Comparison of ENCODE assay signal across 18 mouse cellular contexts in genomic region chr17:63119077-63119476, GRCm38 (mm10).
DNase-seq lines count a peak whose midpoint lies in the region; ATAC-seq and TF ChIP-seq lines count a peak whose summit lies in the region.
"Had no signal": no experiment of that assay in that cellular context is flagged by ENCODE, and none has a peak within 500 bp of the region (broad histone marks: within the 10 kb centered on the region; RNA-seq: fewer than 3 reads in every experiment).

No protein-coding gene starts in this region.

- H3K4me3 ChIP-seq in liver, adult 2 months (ENCODE audit: insufficient read depth, low read depth, low read length), result no peak overlapping the region
- no peak overlapping the region for H3K4me3 ChIP-seq in forebrain, postnatal 0 days (ENCODE audit: low read depth, low read length)
- H3K4me3 ChIP-seq: embryonic facial prominence, embryonic 13.5 days; heart, adult 2 months; heart, embryonic 15.5 days; hindbrain, embryonic 10.5 days; limb, embryonic 13.5 days; midbrain, embryonic 13.5 days; neural tube, embryonic 13.5 days had no signal

- H3K79me2 ChIP-seq in liver, adult 2 months (ENCODE audit: control insufficient read depth, insufficient read depth, low read length), result no peaks in the 10 kb centered on the region; the same call in 1 of the 2 replicates

- peaks cover 4% of the 10 kb centered on the region for H3K4me1 ChIP-seq in liver, adult 2 months (ENCODE audit: control insufficient read depth, insufficient read depth, low read length)
- 0 out of 2 replicates have a peak, but pooled peaks cover 3% of the 10 kb centered on the region for H3K4me1 ChIP-seq in forebrain, postnatal 0 days (ENCODE audit: insufficient read depth)
- H3K4me1 ChIP-seq: neural tube, embryonic 13.5 days had no signal

- 37% methylated on average over 7 of the region's 7 CpGs for WGBS in liver, adult 2 months
- 20% methylated on average over 7 of the region's 7 CpGs for WGBS in forebrain, postnatal 0 days

- H3K4me2 ChIP-seq in forebrain, postnatal 0 days (ENCODE audit: low read depth), result no peak overlapping the region
- H3K4me2 ChIP-seq: embryonic facial prominence, embryonic 13.5 days; heart, embryonic 15.5 days; limb, embryonic 13.5 days; midbrain, embryonic 13.5 days; neural tube, embryonic 13.5 days had no signal

- no peaks in the 10 kb centered on the region for H3K27me3 ChIP-seq in liver, adult 2 months (ENCODE audit: control insufficient read depth, insufficient read depth, low read length)
- no peaks in the 10 kb centered on the region for H3K27me3 ChIP-seq in forebrain, postnatal 0 days (ENCODE audit: insufficient read depth, low read length)
- H3K27me3 ChIP-seq: embryonic facial prominence, embryonic 13.5 days; heart, embryonic 15.5 days; limb, embryonic 13.5 days; midbrain, embryonic 13.5 days; neural tube, embryonic 13.5 days had no signal

- no peaks in the 10 kb centered on the region for H3K36me3 ChIP-seq in liver, adult 2 months (ENCODE audit: control insufficient read depth, insufficient read depth, low read length)
- no peaks in the 10 kb centered on the region for H3K36me3 ChIP-seq in forebrain, postnatal 0 days (ENCODE audit: insufficient read depth)
- H3K36me3 ChIP-seq: heart, embryonic 15.5 days; hindbrain, embryonic 10.5 days; midbrain, embryonic 13.5 days; neural tube, embryonic 13.5 days had no signal

- no peak overlapping the region for H3K27ac ChIP-seq in liver, adult 2 months (replicated peaks; ENCODE audit: insufficient read depth, low read depth, low read length)
- H3K27ac ChIP-seq in forebrain, postnatal 0 days (ENCODE audit: low read depth, low read length), result no peak overlapping the region
- H3K27ac ChIP-seq: embryonic facial prominence, embryonic 13.5 days; heart, adult 2 months; heart, embryonic 15.5 days; hindbrain, embryonic 10.5 days; kidney, postnatal 0 days; limb, embryonic 13.5 days; midbrain, embryonic 13.5 days; neural tube, embryonic 13.5 days had no signal

- no peak overlapping the region for H3K9ac ChIP-seq in liver, adult 2 months (ENCODE audit: low read depth, low read length)
- no peak overlapping the region for H3K9ac ChIP-seq in forebrain, postnatal 0 days
- H3K9ac ChIP-seq: embryonic facial prominence, embryonic 13.5 days; heart, embryonic 15.5 days; limb, embryonic 13.5 days; midbrain, embryonic 13.5 days; neural tube, embryonic 13.5 days had no signal

- no peak for DNase-seq in cerebellum, adult 11-12 months
- peak; percentile 64 for DNase-seq in liver, adult 2 months (ENCODE audit: extremely low read depth, low read depth, low spot score)
- no peak for DNase-seq in liver
- peak; percentile 30 for DNase-seq in cerebellum, adult 9-10 months
- no peak for DNase-seq in forebrain, postnatal 0 days
- DNase-seq in retina, postnatal 1 day, result no peak
- no peak for DNase-seq in right cerebral cortex, postnatal 10 days (ENCODE audit: low spot score in 2 of 2)
- DNase-seq: adrenal gland, adult 2 months; thymus, adult 2 months had no signal

- no peak for TF ChIP-seq POLR2A in liver, adult 2 months (IDR thresholded peaks at IDR 0.05; ENCODE audit: extremely low read depth, insufficient read depth, low read length)

- no peaks in the 10 kb centered on the region for H3K9me3 ChIP-seq in forebrain, postnatal 0 days (ENCODE audit: low read length)
- H3K9me3 ChIP-seq: embryonic facial prominence, embryonic 13.5 days; heart, embryonic 15.5 days; hindbrain, embryonic 10.5 days; limb, embryonic 13.5 days; midbrain, embryonic 13.5 days; neural tube, embryonic 13.5 days had no signal

- ATAC-seq in cerebellum, adult (ENCODE audit: insufficient number of reproducible peaks, low FRiP score, low TSS enrichment), result peak; percentile 49; the same call in 1 of the 2 replicates
- peak; percentile 32; the same call in 1 of the 2 replicates for ATAC-seq in forebrain, postnatal 0 days
- ATAC-seq: midbrain, embryonic 13.5 days had no signal

- TF ChIP-seq CTCF in liver, adult 2 months (IDR thresholded peaks at IDR 0.05; ENCODE audit: low read depth, low read length), result no peak
- TF ChIP-seq CTCF in forebrain, postnatal 0 days (IDR thresholded peaks at IDR 0.05; ENCODE audit: low read depth), result no peak

Comparison
In these comparisons a context has a peak if more than half of its experiments do, and no peak if none do; other contexts are left out.
1. DNase-seq: peak in liver, adult 2 months (single experiment) and cerebellum, adult 9-10 months (single experiment); none in cerebellum, adult 11-12 months (single experiment), liver (single experiment), forebrain, postnatal 0 days (single experiment), retina, postnatal 1 day (single experiment) and right cerebral cortex, postnatal 10 days (0 of 2).